Mouse (Mus musculus) lung, postnatal 36 days (tissue): ENCODE data around the gene Ss18l1.
A peak's percentile ranks its signal among the peaks of the same experiment; 100 is the strongest.

Source experiments
- DNase-seq: peaks from one replicate; pipeline ENCODE4 v3.0.0; 2022; ENCODE audit warnings: mixed read lengths

Gene Ss18l1

DNA sequence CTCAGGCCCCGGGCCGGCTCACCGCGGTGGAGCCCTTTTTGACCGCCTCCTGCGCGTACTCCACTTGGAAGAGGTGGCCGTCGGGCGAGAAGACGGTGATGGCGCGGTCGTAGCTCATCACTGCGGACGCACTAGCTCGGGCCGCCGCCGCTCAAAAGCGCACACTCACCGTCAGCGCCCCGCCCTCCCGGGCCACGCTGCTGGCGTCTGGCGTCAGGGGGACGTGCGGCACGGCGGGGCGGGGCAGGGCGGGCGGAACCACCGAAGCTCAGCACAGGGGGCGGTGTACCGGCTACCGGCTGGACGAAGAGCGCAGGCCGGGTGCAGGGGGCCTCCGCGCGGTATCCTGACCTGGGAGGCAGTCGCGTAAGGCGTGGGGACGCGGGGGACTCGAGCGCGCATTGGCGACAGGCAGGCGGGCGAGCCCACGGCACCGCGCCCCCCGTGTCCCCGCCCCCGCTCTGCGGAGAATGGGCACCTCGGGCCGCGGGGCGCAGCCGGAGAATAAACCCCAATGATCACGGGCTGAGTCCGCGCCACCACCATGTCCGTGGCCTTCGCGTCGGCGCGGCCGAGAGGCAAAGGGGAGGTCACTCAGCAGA is at the start of gene Ss18l1, which contains the start of gene Psma7:
Gene Ss18l1 (plus strand): TSS at position 254 of the 602 bp plus-strand sequence.
Gene Psma7 (minus strand): TSS at position 178 of the 602 bp plus-strand sequence.
- DNase-seq = peak; percentile 92

DNA sequence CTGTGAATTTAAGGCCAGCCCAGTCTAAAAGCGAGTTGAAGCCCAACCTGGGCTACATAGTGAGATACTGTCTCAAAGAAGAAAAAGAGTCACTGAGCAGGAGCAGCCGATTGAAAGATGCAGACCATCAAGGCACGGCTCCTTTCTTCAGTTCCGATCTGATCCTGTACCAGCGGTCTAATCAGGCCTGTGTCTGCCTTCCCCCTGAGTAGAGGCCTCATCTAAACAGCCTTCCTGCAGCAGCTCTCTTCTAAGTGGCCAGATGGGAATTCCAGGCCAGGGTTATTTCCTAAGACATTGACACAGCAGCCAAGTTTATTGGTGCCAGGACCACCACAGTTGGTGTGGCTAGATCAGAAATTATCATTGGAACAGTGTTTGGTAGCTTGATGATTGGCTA is 49.2 kb upstream of the Ss18l1 start:
- DNase-seq = no peak

DNA sequence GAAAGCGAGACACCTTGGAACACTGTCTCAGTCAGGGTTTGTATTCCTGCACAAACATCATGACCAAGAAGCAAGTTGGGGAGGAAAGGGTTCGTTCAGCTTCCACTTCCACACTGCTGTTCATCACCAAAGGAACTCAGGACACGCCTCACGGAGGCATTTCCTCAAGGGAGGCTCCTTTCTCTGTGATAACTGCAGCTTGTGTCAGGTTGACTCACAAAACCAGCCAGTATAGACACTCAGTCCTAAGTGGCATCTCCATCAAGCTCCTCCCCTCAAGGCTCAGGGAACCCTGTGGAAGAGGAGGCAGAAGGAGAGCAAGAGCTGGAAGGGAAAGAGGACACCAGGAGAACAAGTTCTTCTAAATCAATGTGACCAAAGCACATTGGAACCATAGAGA is 43.9 kb upstream of the Ss18l1 start:
- DNase-seq = no peak

DNA sequence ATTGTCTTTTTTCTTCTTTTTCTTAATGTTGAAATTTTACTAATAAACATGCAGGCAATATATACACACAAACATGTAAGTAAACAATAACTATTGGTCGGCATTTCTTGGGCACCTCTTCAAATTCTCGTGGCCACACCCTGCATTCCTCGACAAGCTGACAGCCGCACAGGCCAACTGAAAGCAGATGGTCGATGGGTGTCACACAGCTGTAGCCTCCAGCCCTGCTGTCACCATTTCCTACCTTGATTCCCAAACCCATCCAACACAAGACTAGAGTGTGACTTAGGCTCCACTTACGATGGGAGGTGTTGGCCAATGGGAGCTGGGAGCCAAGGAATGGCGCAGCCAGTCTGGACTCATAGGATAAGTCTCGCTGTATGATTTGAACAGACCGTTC is 40.7 kb upstream of the Ss18l1 start:
- DNase-seq = no peak

DNA sequence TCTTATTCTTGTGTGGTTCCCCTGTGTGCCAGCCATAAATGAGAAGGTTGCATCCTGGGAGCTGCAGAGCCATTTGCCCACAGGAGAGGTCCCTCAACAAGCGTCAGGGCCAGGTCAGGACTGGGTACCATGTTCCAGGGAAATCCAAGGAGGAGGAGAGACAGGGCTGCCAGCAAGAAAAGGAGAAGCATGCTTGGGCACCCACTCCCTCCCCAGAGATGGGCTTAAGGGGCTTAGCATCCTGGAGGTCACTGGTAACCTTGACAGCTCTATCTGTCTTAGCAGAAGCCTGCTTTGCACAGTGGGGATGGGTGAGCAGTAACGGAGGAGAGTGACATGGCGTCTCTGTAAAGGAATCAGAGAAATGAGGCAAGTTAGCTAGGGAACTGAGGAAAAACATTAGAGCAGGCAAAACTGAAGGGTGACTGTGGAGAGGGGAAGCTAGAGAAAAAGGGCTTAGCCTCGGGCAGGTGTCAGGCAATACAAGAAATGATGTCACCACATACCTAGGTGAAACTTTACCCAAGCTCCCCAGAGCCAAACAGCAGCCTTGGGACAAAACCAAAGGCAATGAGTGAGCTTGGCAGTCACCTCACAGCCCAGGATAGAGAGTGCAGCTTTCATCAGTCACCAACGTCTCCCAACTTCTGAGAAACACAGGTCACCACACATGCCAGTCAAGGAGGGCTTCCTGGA is 36.5 kb upstream of the Ss18l1 start:
- no peak for DNase-seq

DNA sequence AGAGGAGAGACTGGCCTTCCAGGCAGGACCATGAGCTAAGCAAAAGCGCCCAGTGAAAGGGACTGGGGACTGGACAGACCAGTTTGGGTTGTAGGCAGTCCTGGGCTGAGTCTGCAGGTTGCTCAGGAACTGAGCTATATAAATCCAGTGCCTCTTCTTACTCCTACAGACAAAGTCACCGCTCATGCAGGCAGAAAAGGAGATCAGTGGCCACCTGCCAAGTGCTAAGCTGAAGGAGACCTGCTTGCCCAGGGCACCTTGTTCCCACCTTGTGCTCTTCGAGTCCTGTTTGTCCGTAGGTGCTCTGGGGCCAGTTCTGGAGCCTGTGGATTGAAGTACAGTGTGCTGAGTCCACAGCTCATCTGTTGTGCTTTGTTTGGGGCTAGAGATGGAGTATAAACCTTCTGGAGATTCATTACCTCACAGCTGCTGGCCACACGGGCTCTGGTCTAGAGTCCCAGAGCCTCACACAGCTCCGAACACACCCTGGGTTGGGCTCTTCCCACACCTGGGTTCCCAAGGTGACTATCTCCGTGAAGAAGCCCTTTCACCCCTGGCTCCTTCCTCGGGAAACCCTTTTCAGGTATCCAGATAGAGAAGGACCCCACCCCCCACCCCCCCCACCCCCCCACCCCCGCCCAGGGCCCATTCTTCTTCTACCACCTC is 35.8 kb upstream of the Ss18l1 start:
- DNase-seq = no peak

DNA sequence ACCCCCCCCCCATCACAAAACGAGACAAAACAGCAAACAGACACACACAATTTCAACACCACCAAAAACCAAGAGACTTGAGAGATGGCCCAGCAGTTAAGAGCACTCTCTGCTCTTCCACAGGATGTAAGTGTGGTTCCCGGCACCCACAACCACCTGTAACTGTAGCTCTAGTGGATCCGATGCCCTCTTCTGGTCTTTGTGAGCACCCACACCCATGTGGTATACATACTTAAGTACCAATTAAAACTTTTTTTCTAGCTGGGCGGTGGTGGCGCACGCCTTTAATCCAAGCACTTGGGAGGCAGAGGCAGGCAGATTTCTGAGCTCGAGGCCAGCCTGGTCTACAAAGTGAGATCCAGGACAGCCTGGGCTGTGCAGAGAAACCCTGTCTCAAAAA is 31.6 kb upstream of the Ss18l1 start:
- DNase-seq = no peak

DNA sequence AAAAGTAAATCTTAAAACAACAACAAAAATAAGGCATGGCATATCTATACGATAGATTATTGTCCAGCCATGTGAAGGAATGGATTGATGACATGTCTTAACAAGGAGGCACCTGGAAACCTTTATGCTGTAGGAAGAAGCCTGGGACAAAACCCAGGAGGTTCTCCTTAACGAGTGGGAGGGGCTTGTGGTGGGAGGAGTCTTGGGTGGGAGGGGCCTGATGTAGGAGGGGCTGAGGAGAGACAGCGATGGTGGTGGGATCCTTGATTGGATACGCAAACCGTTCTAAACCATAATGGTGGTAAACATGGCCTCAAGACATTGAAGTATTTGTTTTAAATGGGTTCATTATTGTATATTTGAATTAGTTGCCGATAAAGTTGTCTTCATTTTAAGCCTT is 30.9 kb upstream of the Ss18l1 start:
- DNase-seq = no peak

DNA sequence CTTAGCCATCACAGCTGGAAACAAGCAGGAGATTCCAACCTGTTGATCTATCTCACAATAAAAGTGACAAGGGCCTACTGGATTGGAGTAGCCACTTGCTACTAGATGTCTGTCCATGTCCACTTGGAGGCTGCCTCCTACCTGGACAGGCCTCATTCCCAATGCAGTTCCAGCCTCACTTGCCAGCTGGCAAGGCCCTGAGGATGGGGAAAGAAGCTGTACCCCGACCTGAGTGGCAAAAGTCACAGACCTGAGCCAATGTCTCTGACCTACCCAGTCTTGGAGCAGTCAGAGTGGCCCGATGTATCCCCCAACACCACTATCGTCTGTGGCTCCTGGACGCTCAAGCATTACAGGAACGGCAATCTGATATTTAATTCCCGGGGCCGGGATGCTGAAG is 28.6 kb upstream of the Ss18l1 start:
- no peak for DNase-seq

DNA sequence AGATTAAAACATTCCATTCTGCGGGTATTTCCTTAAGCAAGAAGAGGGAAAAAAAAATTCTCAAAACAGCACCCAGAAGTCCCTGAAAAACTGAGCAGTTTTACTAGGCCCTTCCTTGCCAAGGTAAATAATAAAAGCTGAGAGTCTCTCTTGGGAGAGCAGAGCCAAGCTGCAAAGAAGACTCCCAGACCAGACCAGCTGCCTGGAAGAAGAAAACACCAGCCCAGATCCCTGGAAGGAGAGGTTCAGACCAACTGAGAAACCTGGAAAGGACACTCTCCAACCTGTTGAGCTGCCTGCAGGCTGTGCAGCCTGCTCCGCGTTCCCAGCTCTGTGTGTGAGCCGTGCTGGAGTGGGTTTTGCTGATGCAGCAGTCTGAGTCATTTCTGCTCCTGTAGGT is 24.7 kb upstream of the Ss18l1 start:
- DNase-seq = no peak

DNA sequence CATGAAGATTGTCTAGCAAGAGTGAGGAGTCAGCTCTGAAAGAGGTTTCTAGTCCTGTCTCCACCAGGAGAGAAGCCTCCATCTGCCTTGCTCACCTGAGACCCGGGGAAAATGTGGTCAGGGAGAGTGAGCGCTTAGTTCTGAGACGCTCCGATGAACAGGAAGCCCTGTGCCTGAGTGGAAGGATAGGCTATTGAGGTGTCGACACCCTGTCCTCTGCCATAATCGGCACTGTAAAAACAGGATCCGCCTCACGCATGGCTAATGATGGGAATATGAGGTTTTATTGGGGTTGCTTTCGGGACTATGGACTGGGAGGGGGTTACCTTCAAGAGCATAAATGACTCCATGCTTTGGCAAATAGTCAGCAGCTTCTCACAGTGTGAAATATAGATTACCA is 23.7 kb upstream of the Ss18l1 start:
- DNase-seq = no peak

DNA sequence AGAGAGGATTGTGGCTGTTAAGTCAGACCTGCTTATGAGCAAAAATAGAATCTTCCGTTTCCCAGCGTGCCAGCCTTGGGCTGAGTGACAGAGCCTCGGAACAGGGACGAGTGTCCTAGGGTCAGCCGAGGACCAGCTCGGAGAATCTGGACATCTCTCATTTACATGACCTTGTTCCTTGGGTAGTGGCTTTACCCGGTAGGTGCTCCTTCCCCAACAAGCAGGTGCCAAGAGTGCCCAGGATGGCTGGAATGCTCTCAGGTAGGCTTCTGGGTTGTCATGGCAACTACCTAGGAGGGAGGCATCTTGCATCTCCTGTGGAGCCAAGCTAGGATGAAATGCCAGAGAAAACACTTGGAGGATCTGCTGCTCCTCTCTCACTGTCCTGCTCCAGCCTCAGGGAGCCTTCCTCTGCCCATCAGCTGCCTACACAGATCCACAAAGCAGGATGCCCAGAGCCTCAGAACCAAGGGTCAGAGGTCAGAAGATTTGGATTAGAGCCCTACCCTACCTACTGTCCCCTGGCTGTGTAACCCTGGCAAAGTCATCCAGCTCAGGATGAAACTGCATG is 22.1 kb upstream of the Ss18l1 start:
- DNase-seq = no peak

DNA sequence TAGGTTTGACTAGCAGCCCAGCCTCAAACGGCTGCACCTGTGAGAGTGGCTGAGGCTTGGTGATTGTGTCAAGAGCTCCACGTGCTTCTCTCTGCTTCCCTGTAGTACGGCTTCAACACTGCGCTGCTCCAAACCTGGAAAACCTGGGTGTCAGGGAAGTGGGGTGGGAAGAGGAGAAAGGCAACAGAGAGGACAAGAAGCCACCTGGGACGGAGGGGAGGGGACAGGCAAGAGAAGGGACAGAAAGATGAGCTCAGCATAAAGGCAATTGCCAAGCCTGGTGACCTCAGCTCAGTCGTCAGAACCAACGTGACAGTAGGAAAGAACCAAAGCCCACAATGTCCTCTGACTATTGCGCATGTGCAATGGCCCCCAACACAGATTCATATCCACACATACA is 21.4 kb upstream of the Ss18l1 start:
- DNase-seq = no peak

DNA sequence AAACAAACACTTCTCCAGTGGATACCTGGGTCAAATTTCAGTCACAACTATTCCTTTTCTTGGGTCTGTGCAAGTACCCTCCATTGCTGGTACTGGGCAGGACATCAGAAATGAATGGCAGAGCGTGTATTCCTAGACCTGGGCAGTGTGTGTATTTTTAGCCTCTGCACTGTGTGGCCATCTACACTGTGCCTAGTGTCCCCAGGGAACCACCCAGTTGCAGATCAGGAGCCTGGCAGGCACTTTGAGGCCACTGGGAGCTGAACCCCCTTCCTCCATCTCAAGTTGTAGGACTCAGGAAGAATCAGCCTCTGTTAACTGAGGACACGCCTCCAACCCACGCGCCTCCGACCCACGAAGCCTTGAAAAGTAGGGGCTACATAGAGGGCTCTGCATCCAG is 19.6 kb upstream of the Ss18l1 start:
- DNase-seq = no peak

DNA sequence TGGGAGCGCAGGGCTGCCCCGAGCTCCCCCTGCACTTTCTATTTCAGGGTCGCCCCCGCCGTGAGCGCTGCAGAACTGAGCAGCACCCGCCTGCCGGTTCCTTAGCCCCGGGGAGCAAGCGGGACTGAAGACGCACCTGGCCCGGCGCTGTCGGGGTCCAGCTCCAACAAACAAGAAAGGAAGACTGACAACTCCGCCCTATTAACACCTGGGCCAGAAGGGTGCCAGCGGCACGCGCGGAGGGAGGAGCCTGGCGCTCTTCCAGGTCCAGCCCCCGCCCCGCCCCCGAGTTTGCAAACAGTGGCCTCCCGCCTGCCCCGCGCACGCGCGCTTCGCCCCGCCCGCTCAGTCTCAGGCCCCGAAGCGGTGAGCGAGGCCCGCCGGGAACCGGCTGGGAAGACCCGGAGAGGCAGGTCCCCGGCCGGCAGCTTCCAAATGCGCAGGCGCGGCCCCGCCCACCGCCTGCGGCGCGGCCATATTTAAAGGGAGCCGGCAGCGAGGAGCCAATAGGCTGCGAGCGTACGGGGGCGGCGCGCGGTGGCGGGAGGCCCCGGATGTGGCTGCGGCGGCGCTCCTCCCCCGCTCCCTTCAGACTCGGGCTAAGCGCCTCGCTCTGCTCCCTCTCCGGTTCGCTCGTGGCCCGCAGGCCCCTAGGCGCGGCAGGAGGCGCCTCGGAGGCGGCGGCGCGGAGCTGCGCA is 17.8 kb upstream of the Ss18l1 start, which contains the start of gene Lsm14b:
Gene Lsm14b (plus strand): TSS at position 587 of the 698 bp plus-strand sequence.
- DNase-seq = peak; percentile 97

DNA sequence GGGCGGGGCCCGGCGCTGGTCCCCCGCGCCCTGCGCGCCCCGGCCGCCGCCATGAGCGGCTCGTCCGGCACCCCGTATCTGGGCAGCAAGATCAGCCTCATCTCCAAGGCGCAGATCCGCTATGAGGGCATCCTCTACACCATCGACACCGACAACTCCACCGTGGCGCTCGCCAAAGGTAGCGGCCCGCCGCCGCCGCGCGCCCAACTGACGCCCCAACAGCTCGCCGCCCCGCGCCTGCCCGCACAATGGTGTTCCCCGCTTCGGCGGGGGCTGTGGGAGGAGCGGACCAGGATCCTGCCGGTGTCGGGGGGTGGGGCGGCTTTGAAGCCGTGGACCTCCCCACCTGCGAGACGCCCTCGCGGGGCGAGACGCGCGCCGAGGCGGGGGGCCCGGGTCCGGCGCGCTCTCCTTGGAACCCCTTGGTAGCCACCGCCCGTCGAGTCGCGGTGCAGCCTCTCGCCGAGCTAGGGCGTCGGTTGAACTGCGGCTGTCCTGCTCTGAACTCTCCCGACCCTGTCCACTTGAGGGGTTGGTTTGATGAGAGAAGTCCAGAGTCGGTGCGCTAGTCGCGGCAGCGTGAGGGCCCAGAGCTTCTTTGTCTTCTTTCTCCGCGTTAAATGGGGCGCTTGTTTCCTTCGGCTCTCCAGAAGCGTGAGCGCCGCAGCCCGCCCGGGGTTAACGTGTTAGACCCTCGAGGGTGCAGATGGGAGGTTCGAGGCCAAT is 17.0 kb upstream of the Ss18l1 start:
- DNase-seq = peak; percentile 44

DNA sequence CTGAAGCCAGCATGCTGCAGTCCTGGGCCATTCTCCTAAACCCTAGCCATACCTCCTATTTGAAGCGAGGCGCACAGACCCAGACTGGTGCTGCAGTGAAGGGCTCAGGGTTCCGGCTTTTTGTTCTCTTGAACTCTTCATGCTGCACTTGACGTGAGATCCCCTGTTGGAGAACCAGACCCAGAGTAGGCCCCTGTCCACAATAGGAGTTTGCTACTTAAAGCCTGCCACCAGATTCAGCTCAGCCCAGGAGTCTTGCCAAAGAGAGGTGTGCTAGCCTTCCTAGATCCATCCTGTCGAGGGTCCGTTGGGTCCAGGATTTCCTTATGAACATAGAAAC is 16.5 kb upstream of the Ss18l1 start:
- DNase-seq = no peak

DNA sequence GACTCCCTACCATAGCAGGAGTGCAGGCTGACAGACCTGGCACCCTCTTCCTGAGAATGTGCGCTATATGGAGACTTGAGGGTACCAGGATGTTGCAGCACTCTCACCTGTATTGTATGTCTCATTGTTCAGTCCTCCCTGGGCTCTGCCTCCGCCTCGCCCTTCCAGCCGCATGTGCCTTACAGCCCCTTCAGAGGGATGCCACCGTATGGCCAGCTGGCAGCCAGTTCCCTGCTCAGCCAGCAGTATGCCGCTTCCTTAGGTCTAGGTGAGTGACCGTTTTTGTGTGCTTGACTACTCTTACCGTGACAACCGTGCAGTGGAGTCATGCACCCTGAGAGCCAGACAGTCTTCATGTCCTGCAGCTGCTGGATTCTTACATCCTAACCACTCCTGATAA is 14.5 kb upstream of the Ss18l1 start:
- no peak for DNase-seq

DNA sequence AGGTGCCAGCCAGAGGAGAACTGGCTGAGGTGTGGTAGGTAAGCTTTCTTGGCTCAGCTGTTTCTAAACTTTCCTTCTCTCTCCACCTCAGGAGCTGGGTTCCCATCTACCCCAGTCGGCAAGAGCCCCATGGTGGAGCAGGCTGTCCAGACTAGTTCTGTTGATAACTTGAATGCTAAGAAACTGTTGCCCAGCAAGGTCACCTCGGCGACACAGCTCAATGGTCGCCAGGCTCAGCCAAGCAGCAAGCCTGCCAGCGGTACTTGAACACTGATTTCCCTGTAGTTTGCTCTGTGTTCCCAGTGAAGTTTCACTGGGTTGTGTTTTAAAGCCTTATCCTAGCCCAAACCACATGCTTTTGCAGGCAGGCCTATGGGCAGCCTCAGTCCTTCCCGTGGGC is 11.0 kb upstream of the Ss18l1 start:
- no peak for DNase-seq

DNA sequence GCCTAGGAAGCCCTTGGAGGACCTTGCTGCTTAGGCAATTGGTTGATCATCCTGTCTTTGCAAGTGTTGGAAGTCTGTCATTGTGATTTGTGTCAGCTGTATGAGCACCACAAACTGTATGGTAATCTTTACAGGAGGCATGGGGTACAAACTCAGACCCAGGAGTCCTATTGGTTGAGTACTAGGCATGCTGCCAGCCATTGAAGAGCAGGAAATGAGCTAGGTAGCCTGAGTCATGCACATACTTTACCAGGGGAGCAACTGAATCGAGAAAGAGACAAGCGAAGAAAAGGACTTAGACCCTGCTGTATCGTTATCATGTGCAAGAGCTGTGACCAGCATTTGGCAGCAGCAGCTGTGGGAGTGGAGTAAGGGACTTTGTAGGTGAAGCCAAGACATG is 9.4 kb upstream of the Ss18l1 start:
- DNase-seq = no peak

DNA sequence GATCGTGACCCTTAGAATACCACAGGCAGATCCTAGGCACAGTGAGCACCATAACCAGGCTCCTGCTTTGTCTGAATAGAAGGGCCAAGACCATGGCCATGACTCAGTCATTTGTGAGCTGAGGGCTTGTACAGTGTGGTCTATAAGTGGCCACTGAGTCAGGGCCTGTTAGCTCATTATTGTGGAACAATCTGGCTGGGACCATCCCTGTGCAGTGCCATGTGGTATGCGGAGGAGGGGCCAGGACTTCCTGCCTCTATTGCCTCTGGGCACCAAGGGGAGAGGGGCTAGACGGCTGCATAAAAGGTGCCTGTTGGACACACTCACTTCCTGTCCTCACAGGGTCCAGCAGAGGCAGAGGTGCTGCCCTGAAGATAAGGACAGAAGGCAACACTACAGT is 8.4 kb upstream of the Ss18l1 start:
- no peak for DNase-seq

DNA sequence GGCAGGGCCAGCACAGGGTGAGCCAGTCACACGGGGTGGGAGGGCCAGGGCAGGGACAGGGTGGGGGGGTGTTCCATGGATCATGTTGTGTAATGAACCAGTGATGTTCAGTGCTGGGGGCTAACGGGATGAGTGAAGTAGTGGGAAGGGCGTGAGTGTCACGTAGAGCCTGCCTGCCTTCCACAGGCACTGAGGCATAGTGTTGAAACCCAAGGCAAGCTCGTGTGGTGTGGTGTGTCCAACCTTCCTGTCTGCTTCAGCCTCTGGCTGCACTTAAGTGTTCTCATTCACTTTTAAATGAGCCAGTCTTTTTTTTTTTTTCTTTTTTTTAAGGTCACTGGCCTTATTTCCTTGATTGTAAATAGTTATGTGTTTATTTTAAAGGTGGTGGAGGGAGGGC is 7.6 kb upstream of the Ss18l1 start:
- no peak for DNase-seq

DNA sequence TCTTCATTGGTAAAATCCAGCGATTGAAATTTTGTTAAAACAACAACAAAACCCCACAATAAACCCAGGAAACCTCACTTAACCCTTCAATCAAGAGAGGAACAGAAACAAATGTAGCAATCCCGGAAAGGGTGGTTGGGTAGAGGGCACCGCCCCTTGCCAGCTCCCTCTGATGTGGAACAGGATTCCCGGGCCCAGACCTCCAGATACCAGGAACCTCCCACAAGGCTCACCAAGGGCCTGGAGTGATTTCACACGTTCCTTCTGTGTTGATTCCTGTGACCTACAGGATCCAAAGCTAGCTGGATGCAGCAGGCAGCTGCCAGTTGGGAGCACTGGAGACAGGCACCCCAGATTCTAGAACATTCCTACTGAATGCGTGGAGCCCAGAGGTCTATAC is 1.9 kb upstream of the Ss18l1 start:
- peak; percentile 40 for DNase-seq
